Mouse (Mus musculus) heart, embryonic 15.5 days (tissue): ENCODE measurements at regions not wholly inside any gene's neighbourhood (a gene's known extent, or its start where the extent isn't known, plus 50 kb on each side); places are given as distances from the start of the nearest gene placed in this dataset.

Source experiments
- ATAC-seq: fragments of 200-750 bp; cut with Nextera tagmentation; replicated peaks from 2 replicates; pipeline ENCODE4 v1.8.0; 2017; ENCODE audit warnings: low read depth, moderate TSS enrichment; ENCODE audit not compliant: insufficient number of reproducible peaks, insufficient read depth, low FRiP score
- H3K27ac ChIP-seq: fragments of 300-500 bp; sonication (generic); 2 replicates; pipeline ENCODE4 v1.5.1; 2015; ENCODE audit warnings: mild to moderate bottlenecking, inconsistent platforms
- H3K27me3 ChIP-seq: fragments of 300-500 bp; sonication (generic); 2 replicates; pipeline ENCODE4 v1.6.1; 2015; ENCODE audit warnings: inconsistent platforms
- H3K36me3 ChIP-seq: fragments of 300-500 bp; sonication (generic); 2 replicates; pipeline ENCODE4 v1.6.1; 2015; ENCODE audit warnings: mild to moderate bottlenecking, inconsistent platforms
- H3K4me1 ChIP-seq: fragments of 300-500 bp; sonication (generic); replicated peaks from 2 replicates; pipeline ENCODE4 v1.6.1; 2015; ENCODE audit warnings: inconsistent platforms
- H3K4me2 ChIP-seq: fragments of 300-500 bp; sonication (generic); 2 replicates; pipeline ENCODE4 v1.6.1; 2015; ENCODE audit warnings: inconsistent platforms, mild to moderate bottlenecking, moderate library complexity
- H3K4me3 ChIP-seq: fragments of 300-500 bp; sonication (generic); 2 replicates; pipeline ENCODE4 v1.5.1; 2015; ENCODE audit warnings: mild to moderate bottlenecking, inconsistent platforms
- H3K9ac ChIP-seq: fragments of 300-500 bp; sonication (generic); 2 replicates; pipeline ENCODE4 v1.6.1; 2015; ENCODE audit warnings: mild to moderate bottlenecking, inconsistent platforms
- H3K9me3 ChIP-seq: fragments of 300-500 bp; sonication (generic); replicated peaks from 2 replicates; pipeline ENCODE4 v1.6.1; 2016; ENCODE audit warnings: inconsistent platforms
- WGBS: fragments of 180-500 bp; shearing (Covaris S2); methylation state at CpG from one replicate; pipeline ENCODE4 v1.1.7; 2015; ENCODE audit warnings: mixed read lengths; 5-methylcytosine and 5-hydroxymethylcytosine counted together

GRCm38 (mm10) chr10:96685991-96686601, 69.3 kb downstream of the Btg1 start:
- H3K27ac ChIP-seq, result peak overlapping the region; percentile 41; the same call in 1 of the 2 replicates
- no peaks in the 10 kb centered on the region for H3K27me3 ChIP-seq
- WGBS, result 67% methylated on average over 5 of the region's 5 CpGs
- H3K4me1 ChIP-seq, result peaks cover 28% of the 10 kb centered on the region
- no peaks in the 10 kb centered on the region for H3K9me3 ChIP-seq
- no peak overlapping the region for H3K4me3 ChIP-seq
- no peak overlapping the region for H3K4me2 ChIP-seq
- no peak for ATAC-seq
- H3K36me3 ChIP-seq, result no peaks in the 10 kb centered on the region
- no peak overlapping the region for H3K9ac ChIP-seq

- peak; percentile 61; the same call in 1 of the 2 replicates for ATAC-seq
- WGBS, result 56% methylated on average over 6 of the region's 6 CpGs
- Histone ChIP-seq H3K27me3 (no peaks in the 10 kb centered on the region), H3K4me3 (no peak overlapping the region), H3K9me3 (no peaks in the 10 kb centered on the region), H3K9ac (no peak overlapping the region), H3K4me2 (no peak overlapping the region), H3K27ac (peak overlapping the region; percentile 41), H3K4me1 (peaks cover 29% of the 10 kb centered on the region), H3K36me3 (no peaks in the 10 kb centered on the region)
Observed at GRCm38 (mm10) chr10:96686659-96687440, 70.0 kb downstream of the Btg1 start.

GRCm38 (mm10) chr10:96687441-96687772, 70.6 kb downstream of the Btg1 start:
- Histone ChIP-seq H3K4me3 (no peak overlapping the region), H3K9me3 (no peaks in the 10 kb centered on the region), H3K4me1 (peaks cover 29% of the 10 kb centered on the region), H3K27me3 (no peaks in the 10 kb centered on the region), H3K9ac (no peak overlapping the region), H3K36me3 (no peaks in the 10 kb centered on the region), H3K27ac (peak overlapping the region; percentile 41), H3K4me2 (no peak overlapping the region)
- WGBS, result 79% methylated on average over 1 of the region's 1 CpGs
- no peak for ATAC-seq

GRCm38 (mm10) chr10:96689976-96690867, 73.4 kb downstream of the Btg1 start:
- Histone ChIP-seq H3K9me3 (no peaks in the 10 kb centered on the region), H3K36me3 (no peaks in the 10 kb centered on the region), H3K4me2 (no peak overlapping the region), H3K27ac (peak overlapping the region; percentile 71), H3K4me1 (peaks cover 29% of the 10 kb centered on the region), H3K9ac (no peak overlapping the region), H3K4me3 (no peak overlapping the region), H3K27me3 (no peaks in the 10 kb centered on the region)
- WGBS, result 33% methylated on average over 11 of the region's 11 CpGs
- ATAC-seq, result no peak

GRCm38 (mm10) chr10:96690868-96691302, 74.1 kb downstream of the Btg1 start:
- 36% methylated on average over 2 of the region's 2 CpGs for WGBS
- no peaks in the 10 kb centered on the region for H3K36me3 ChIP-seq
- H3K4me3 ChIP-seq, result no peak overlapping the region
- no peaks in the 10 kb centered on the region for H3K27me3 ChIP-seq
- peak; percentile 12; the same call in 1 of the 2 replicates for ATAC-seq
- peak overlapping the region; percentile 71 for H3K27ac ChIP-seq
- no peaks in the 10 kb centered on the region for H3K9me3 ChIP-seq
- no peak overlapping the region for H3K4me2 ChIP-seq
- no peak overlapping the region for H3K9ac ChIP-seq
- peaks cover 29% of the 10 kb centered on the region for H3K4me1 ChIP-seq

GRCm38 (mm10) chr10:96691319-96691870, 74.6 kb downstream of the Btg1 start:
- no peaks in the 10 kb centered on the region for H3K27me3 ChIP-seq
- 82% methylated on average over 6 of the region's 6 CpGs for WGBS
- H3K27ac ChIP-seq, result 0 out of 2 replicates have a peak overlapping the region, but pooled peaks have one; percentile 71
- H3K4me3 ChIP-seq, result no peak overlapping the region
- no peaks in the 10 kb centered on the region for H3K36me3 ChIP-seq
- peaks cover 25% of the 10 kb centered on the region for H3K4me1 ChIP-seq
- ATAC-seq, result no peak
- no peak overlapping the region for H3K4me2 ChIP-seq
- no peak overlapping the region for H3K9ac ChIP-seq
- no peaks in the 10 kb centered on the region for H3K9me3 ChIP-seq

- no peak for ATAC-seq
- 82% methylated on average over 7 of the region's 7 CpGs for WGBS
Observed at GRCm38 (mm10) chr10:96692821-96693220, 76.0 kb downstream of the Btg1 start.

GRCm38 (mm10) chr10:96693766-96694165, 77.0 kb downstream of the Btg1 start:
- Histone ChIP-seq H3K4me3 (no peak overlapping the region), H3K4me1 (peaks cover 24% of the 10 kb centered on the region), H3K9me3 (no peaks in the 10 kb centered on the region), H3K9ac (no peak overlapping the region), H3K27ac (no peak overlapping the region), H3K27me3 (no peaks in the 10 kb centered on the region), H3K36me3 (no peaks in the 10 kb centered on the region), H3K4me2 (no peak overlapping the region)
- WGBS, result 81% methylated on average over 6 of the region's 6 CpGs
- ATAC-seq, result no peak

More at GRCm38 (mm10) chr10:96692821-96693220, 76.0 kb downstream of the Btg1 start:
- Histone ChIP-seq H3K27ac (no peak overlapping the region), H3K27me3 (no peaks in the 10 kb centered on the region), H3K9ac (no peak overlapping the region), H3K36me3 (no peaks in the 10 kb centered on the region), H3K9me3 (no peaks in the 10 kb centered on the region), H3K4me2 (no peak overlapping the region), H3K4me1 (peaks cover 23% of the 10 kb centered on the region), H3K4me3 (no peak overlapping the region)

- ATAC-seq, result no peak
- no peak overlapping the region for H3K4me2 ChIP-seq
- no peaks in the 10 kb centered on the region for H3K36me3 ChIP-seq
- no peak overlapping the region for H3K27ac ChIP-seq
- H3K27me3 ChIP-seq, result no peaks in the 10 kb centered on the region
- H3K4me3 ChIP-seq, result no peak overlapping the region
- 91% methylated on average over 7 of the region's 7 CpGs for WGBS
- H3K9ac ChIP-seq, result no peak overlapping the region
- peaks cover 7% of the 10 kb centered on the region for H3K4me1 ChIP-seq
- no peaks in the 10 kb centered on the region for H3K9me3 ChIP-seq
Observed at GRCm38 (mm10) chr10:96696571-96696970, 79.8 kb downstream of the Btg1 start.

- Histone ChIP-seq H3K27me3 (no peaks in the 10 kb centered on the region), H3K9me3 (no peaks in the 10 kb centered on the region), H3K4me2 (no peak overlapping the region), H3K36me3 (no peaks in the 10 kb centered on the region), H3K4me3 (no peak overlapping the region), H3K4me1 (peaks cover 7% of the 10 kb centered on the region), H3K9ac (no peak overlapping the region), H3K27ac (peak overlapping the region; percentile 68)
- peak; percentile 62 for ATAC-seq
- WGBS, result 39% methylated on average over 3 of the region's 3 CpGs
Observed at GRCm38 (mm10) chr10:96697781-96698180, 81.0 kb downstream of the Btg1 start.

- Histone ChIP-seq H3K4me2 (no peak overlapping the region), H3K4me1 (peaks cover 11% of the 10 kb centered on the region), H3K36me3 (no peaks in the 10 kb centered on the region), H3K27ac (no peak overlapping the region), H3K4me3 (no peak overlapping the region), H3K9ac (no peak overlapping the region), H3K27me3 (no peaks in the 10 kb centered on the region), H3K9me3 (no peaks in the 10 kb centered on the region)
- whole genome bisulfite sequencing, result 87% methylated on average over 4 of the region's 4 CpGs
- ATAC-seq, result no peak
Observed at GRCm38 (mm10) chr10:96706656-96707055, 89.8 kb downstream of the Btg1 start.
